Mouse (Mus musculus) hindbrain, embryonic 13.5 days (tissue): ENCODE measurements around the gene Phactr1. TPM values are rescaled to one million over a fixed set of nuclear protein-coding genes. Genes with fewer than 3 reads are reported as not detected.

Experiments
- ATAC-seq: fragments of 200-750 bp; cut with Nextera tagmentation; 2 replicates; pipeline ENCODE4 v1.8.0; 2017; ENCODE audit warnings: moderate TSS enrichment; ENCODE audit not compliant: low FRiP score
- H3K27ac ChIP-seq: fragments of 300-500 bp; sonication (generic); 2 replicates; pipeline ENCODE4 v1.5.1; 2015; ENCODE audit warnings: inconsistent platforms, mild to moderate bottlenecking, moderate library complexity
- H3K27me3 ChIP-seq: fragments of 300-500 bp; sonication (generic); 2 replicates; pipeline ENCODE4 v1.6.1; 2015; ENCODE audit warnings: mild to moderate bottlenecking, inconsistent platforms
- H3K36me3 ChIP-seq: fragments of 300-500 bp; sonication (generic); 2 replicates; pipeline ENCODE4 v1.6.1; 2015; ENCODE audit warnings: mild to moderate bottlenecking, inconsistent platforms
- H3K4me1 ChIP-seq: fragments of 300-500 bp; sonication (generic); replicated peaks from 2 replicates; pipeline ENCODE4 v1.6.1; 2015; ENCODE audit warnings: inconsistent platforms
- H3K4me2 ChIP-seq: fragments of 300-500 bp; sonication (generic); 2 replicates; pipeline ENCODE4 v1.6.1; 2015; ENCODE audit warnings: inconsistent platforms, mild to moderate bottlenecking, moderate library complexity
- H3K4me3 ChIP-seq: fragments of 300-500 bp; sonication (generic); 2 replicates; pipeline ENCODE4 v1.5.1; 2015; ENCODE audit warnings: mild to moderate bottlenecking, inconsistent platforms
- H3K9ac ChIP-seq: fragments of 300-500 bp; sonication (generic); 2 replicates; pipeline ENCODE4 v1.6.1; 2015; ENCODE audit warnings: mild to moderate bottlenecking, inconsistent platforms
- H3K9me3 ChIP-seq: fragments of 300-500 bp; sonication (generic); 2 replicates; pipeline ENCODE4 v1.6.1; 2016; ENCODE audit warnings: inconsistent platforms
- WGBS: fragments of 180-500 bp; shearing (Covaris S2); methylation state at CpG from one replicate; pipeline ENCODE4 v1.1.7; 2015; 5-methylcytosine and 5-hydroxymethylcytosine counted together
- polyA plus RNA-seq: library from polyadenylated mRNA; unstranded; fragments of >200 nt; fragmentation: Nextera tagmentation; extraction: Ambion mirVana; gene quantifications from 2 replicates; pipeline ENCODE4 v1.2.1, GENCODE M21; 2015

The Phactr1 gene
- polyA plus RNA-seq, 1 experiment from 2014 or later: 46.9 TPM

DNA sequence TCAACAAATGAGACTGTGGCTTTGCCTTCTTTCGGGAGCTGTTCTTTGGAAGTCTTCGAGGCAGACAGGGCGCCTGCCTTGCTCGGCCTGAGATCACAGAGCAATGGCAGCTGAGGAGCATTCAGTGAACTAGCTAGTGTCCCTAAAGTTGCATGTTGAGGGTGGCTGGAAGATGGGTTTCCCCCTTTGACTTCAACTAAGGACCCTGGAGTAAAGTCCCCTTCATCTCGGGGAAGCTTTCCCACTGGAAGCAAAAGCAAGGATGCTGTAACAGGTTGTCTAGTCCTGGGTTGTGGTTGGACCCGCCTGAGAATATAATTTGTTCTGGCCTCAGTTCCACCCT lies 235.4 kb downstream of the Phactr1 start:
- Histone ChIP-seq H3K36me3 (no peaks in the 10 kb centered on the region), H3K27ac (no peak overlapping the region), H3K9ac (peak overlapping the region; percentile 83), H3K27me3 (peaks cover 17% of the 10 kb centered on the region), H3K4me3 (peak overlapping the region; percentile 62), H3K4me2 (peak overlapping the region; percentile 95), H3K9me3 (no peaks in the 10 kb centered on the region), H3K4me1 (peaks cover 24% of the 10 kb centered on the region)
- WGBS: 16% methylated on average over 6 of the region's 6 CpGs
- ATAC-seq: no peak

DNA sequence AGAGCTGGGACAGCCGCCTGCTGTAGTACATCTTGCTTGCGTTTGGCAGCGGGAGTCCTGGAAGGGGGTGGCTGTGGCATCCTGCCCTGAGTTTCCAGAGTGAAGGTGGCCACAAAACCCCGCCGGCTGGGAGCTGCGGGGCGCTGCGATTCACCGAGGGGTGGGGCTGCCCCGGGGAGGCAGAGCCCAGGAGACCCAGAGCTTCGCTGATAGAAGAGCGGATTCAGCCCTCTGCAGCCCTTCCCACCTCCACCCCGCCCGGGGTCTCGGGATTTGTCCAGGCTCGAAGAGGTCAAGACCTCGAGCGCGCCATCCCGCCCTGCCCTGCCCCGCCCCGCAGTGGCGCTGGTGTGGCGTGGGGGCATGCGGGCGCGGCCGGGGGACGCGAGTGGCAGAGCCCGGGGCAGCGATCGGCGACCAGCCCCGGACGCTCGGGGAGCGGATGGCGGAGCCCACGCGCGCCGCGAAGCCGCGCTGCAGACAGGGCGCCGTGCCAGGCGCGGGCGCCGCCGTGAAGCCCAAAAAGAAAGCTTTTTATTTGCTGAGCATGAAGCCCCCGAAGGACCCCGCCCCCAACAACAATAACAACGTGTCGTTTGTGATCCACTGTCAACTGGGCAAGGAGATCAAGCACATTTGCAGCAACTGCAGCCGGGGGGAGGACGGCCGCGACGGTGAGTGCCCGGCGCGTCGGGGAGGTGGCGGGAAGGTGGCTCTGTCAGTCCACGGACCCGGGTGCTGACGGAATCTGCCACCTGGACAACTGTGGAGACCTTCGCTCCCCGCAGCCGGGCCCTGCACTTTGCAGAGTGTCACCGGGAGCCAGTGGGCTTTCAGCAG lies 236.0 kb downstream of the Phactr1 start:
- H3K4me2 ChIP-seq: peak overlapping the region; percentile 95
- H3K36me3 ChIP-seq: no peaks in the 10 kb centered on the region
- peak overlapping the region; percentile 62 for H3K4me3 ChIP-seq
- peak overlapping the region; percentile 83 for H3K9ac ChIP-seq
- peaks cover 17% of the 10 kb centered on the region for H3K27me3 ChIP-seq
- WGBS: under 1% methylated on average over 73 of the region's 74 CpGs
- peak; percentile 56 for ATAC-seq
- no peak overlapping the region for H3K27ac ChIP-seq
- H3K9me3 ChIP-seq: no peaks in the 10 kb centered on the region
- peaks cover 24% of the 10 kb centered on the region for H3K4me1 ChIP-seq

DNA sequence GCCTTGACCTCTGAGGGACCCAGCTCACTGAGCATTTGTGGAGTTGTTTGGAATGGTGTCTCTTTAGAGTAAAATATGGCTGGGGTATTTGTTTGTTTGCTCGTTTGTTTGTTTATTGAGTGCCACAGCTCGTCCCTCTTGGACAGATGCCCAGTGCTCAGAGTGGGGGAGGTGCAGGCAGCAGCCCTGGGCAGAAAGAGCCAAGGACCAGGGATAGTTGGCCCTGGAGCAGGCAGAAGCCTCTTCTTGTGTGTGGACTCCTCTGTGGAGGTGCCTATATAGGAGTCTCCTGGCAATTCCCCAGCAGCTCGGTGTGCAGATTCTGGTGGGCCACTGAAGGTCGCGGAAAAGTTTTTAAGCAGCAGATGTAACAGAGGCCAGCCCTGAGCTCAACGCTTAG lies 236.8 kb downstream of the Phactr1 start:
- ATAC-seq: peak; percentile 66
- H3K27ac ChIP-seq: no peak overlapping the region
- no peaks in the 10 kb centered on the region for H3K9me3 ChIP-seq
- peaks cover 17% of the 10 kb centered on the region for H3K27me3 ChIP-seq
- H3K4me3 ChIP-seq: peak overlapping the region; percentile 62
- no peaks in the 10 kb centered on the region for H3K36me3 ChIP-seq
- peak overlapping the region; percentile 83; the same call in 1 of the 2 replicates for H3K9ac ChIP-seq
- peaks cover 24% of the 10 kb centered on the region for H3K4me1 ChIP-seq
- 35% methylated on average over 6 of the region's 6 CpGs for WGBS
- peak overlapping the region; percentile 95 for H3K4me2 ChIP-seq

DNA sequence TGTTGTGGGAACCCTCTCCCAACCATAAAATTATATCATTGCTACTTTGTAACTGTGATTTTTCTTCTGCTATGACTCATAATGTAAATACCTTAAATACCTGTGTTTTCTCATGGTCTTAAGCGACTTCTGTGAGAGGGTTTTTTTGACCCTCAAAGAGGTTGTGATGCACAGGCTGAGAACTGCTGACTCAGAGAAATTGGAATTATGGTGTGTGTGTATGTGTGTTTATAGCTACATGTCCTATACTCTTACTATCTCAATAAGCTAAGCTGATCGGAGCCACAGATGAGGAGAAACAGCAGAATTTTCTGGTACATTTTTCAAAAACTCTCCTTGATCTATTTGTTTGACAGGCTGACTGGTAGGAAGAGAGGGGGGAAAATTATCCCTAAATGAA lies 239.6 kb downstream of the Phactr1 start:
- WGBS: 94% methylated on average over 2 of the region's 2 CpGs
- Histone ChIP-seq H3K4me1 (peaks cover 24% of the 10 kb centered on the region), H3K9ac (no peak overlapping the region), H3K27ac (no peak overlapping the region), H3K36me3 (no peaks in the 10 kb centered on the region), H3K9me3 (no peaks in the 10 kb centered on the region), H3K27me3 (peaks cover 14% of the 10 kb centered on the region), H3K4me2 (no peak overlapping the region), H3K4me3 (no peak overlapping the region)
- ATAC-seq: no peak

DNA sequence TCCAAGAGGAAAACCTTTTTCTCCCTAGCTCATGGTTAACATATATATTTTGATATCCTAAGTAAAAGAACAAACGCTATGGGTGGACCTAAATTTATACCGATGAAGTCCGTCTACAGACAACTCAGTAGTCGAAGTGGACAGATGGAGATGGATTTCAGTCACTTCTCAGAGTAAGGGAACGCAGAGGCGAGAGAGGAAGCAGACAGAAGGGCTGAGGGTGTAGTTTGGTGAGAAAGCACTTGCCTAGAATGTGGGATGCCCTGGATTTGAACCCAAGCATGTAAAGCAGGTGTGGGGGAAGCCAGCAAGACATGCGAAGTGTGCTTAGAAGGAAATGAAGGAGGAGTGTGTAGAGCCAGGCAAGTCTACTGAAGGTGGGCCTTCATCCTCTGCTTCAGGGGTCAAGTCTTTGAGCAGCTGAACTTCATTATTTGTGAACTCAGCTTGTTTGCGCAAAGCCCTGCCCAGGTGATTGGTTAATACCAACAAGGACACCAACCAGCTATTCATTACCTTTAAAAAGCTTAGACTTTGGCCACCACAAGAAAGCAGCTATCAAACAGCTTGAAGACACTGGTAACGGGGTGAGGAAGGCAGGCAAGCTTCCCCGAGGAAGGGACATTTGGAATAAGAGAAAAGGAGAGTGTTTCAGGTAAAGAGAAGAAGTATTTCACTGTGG lies 241.5 kb downstream of the Phactr1 start:
- Histone ChIP-seq H3K4me2 (no peak overlapping the region), H3K36me3 (no peaks in the 10 kb centered on the region), H3K27me3 (0 out of 2 replicates have a peak, but pooled peaks cover 5% of the 10 kb centered on the region), H3K4me3 (no peak overlapping the region), H3K27ac (no peak overlapping the region), H3K9me3 (0 out of 2 replicates have a peak, but pooled peaks cover under 1% of the 10 kb centered on the region), H3K4me1 (peaks cover 12% of the 10 kb centered on the region), H3K9ac (no peak overlapping the region)
- no peak for ATAC-seq
- 95% methylated on average over 10 of the region's 10 CpGs for WGBS

DNA sequence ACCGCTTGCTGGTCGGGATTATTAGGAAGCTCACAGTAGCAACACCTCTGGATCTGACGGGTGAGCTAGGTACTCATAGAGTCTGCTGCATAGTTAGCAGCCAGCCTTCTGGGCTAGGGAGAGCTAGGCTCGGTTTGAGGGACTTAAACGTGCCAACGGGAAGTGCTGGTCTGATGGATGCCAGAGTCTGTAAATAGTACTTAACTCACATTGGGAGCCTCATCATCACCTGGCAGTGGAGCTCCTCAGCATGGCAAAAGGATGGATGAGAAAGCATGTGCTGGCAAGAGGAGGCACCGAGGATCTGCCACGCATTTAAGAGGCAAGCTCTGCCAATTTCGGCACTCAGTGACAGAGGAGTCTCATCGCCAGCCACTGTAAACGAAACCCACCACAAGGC lies 247.4 kb downstream of the Phactr1 start:
- Histone ChIP-seq H3K27me3 (no peaks in the 10 kb centered on the region), H3K27ac (no peak overlapping the region), H3K36me3 (peaks cover 7% of the 10 kb centered on the region; the same call in 1 of the 2 replicates), H3K4me3 (no peak overlapping the region), H3K9me3 (0 out of 2 replicates have a peak, but pooled peaks cover 10% of the 10 kb centered on the region), H3K4me1 (peaks cover 10% of the 10 kb centered on the region; the same call in 1 of the 2 replicates), H3K9ac (no peak overlapping the region), H3K4me2 (no peak overlapping the region)
- ATAC-seq: no peak
- 96% methylated on average over 11 of the region's 11 CpGs for WGBS

DNA sequence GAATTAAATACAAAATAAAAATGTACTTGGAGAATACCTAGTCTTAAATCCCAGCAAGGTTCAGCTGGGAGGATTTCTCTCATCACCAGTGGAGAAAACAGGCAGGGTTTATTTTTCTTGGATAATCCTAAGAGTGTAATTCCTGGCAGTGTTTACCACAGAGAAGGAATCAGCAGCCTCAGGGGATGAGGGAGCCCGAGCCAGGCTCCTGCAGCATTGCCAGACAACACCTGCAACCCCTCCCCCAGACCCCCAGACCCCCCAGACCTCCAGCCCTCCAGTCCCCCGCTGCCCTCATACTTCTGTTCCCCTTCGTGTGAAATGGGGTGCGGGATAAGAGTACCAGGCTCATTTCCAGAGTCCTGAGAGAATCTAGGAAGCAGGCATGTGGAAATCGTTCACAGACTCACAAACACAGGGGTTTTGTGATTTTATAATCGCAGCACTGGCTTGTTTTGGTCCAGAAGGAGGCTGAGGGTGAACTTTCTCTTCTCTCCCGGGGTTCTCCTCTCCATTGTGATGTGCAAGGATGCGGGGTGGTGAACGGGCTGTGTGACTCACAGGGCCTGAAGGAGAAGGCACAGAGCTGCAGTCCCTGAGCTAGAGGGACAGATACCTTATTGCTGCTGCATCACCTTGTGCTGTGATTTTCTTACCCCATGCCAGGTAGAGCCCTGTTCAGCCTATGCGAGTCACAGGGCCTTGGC lies 249.3 kb downstream of the Phactr1 start:
- Histone ChIP-seq H3K4me1 (peaks cover 18% of the 10 kb centered on the region), H3K27ac (no peak overlapping the region), H3K4me2 (no peak overlapping the region), H3K9ac (no peak overlapping the region), H3K27me3 (no peaks in the 10 kb centered on the region), H3K4me3 (no peak overlapping the region), H3K9me3 (0 out of 2 replicates have a peak, but pooled peaks cover 10% of the 10 kb centered on the region), H3K36me3 (peaks cover 7% of the 10 kb centered on the region; the same call in 1 of the 2 replicates)
- no peak for ATAC-seq
- 63% methylated on average over 10 of the region's 10 CpGs for WGBS

DNA sequence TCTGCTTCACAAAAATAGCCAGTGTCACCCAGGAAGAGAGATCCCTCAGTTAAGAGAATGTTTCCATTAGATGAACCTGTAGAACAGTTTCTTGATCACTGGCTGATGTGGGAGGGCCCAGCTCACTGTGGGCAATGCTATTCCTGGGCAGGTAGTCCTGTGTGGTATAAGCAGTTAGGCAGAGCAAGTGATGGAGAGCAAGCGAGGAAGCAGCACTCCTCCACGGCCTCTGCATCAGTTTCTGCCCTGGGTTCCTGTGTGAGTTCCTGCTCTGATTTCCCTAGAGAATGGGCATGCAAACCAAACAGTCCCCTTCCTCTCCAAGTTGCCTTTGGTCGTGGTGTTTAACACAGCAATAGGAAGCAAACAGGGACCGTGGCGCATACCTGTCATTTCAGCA lies 251.6 kb downstream of the Phactr1 start:
- Histone ChIP-seq H3K4me2 (no peak overlapping the region), H3K9me3 (0 out of 2 replicates have a peak, but pooled peaks cover 7% of the 10 kb centered on the region), H3K36me3 (peaks cover 7% of the 10 kb centered on the region; the same call in 1 of the 2 replicates), H3K4me1 (peaks cover 22% of the 10 kb centered on the region), H3K27ac (no peak overlapping the region), H3K27me3 (no peaks in the 10 kb centered on the region), H3K9ac (no peak overlapping the region), H3K4me3 (no peak overlapping the region)
- WGBS: 91% methylated on average over 5 of the region's 5 CpGs
- no peak for ATAC-seq

GRCm38 (mm10) chr13:42934538-42935126 lies 254.2 kb downstream of the Phactr1 start:
- Histone ChIP-seq H3K9ac (no peak overlapping the region), H3K36me3 (no peaks in the 10 kb centered on the region), H3K27me3 (no peaks in the 10 kb centered on the region), H3K4me1 (peaks cover 17% of the 10 kb centered on the region), H3K4me3 (no peak overlapping the region), H3K9me3 (no peaks in the 10 kb centered on the region), H3K4me2 (peak overlapping the region; percentile 18), H3K27ac (peak overlapping the region; percentile 58)
- WGBS: 46% methylated on average over 16 of the region's 16 CpGs
- ATAC-seq: peak; percentile 73

- H3K4me2 ChIP-seq: no peak overlapping the region
- no peaks in the 10 kb centered on the region for H3K36me3 ChIP-seq
- H3K4me3 ChIP-seq: no peak overlapping the region
- ATAC-seq: no peak
- WGBS: 88% methylated on average over 3 of the region's 3 CpGs
- H3K9me3 ChIP-seq: no peaks in the 10 kb centered on the region
- no peak overlapping the region for H3K9ac ChIP-seq
- no peaks in the 10 kb centered on the region for H3K27me3 ChIP-seq
- no peak overlapping the region for H3K27ac ChIP-seq
- H3K4me1 ChIP-seq: peaks cover 12% of the 10 kb centered on the region
Observed at GRCm38 (mm10) chr13:42937871-42938270, 257.4 kb downstream of the Phactr1 start.

- H3K4me3 ChIP-seq: no peak overlapping the region
- no peak for ATAC-seq
- H3K27ac ChIP-seq: no peak overlapping the region
- no peaks in the 10 kb centered on the region for H3K9me3 ChIP-seq
- 83% methylated on average over 1 of the region's 1 CpGs for WGBS
- no peak overlapping the region for H3K4me2 ChIP-seq
- no peaks in the 10 kb centered on the region for H3K36me3 ChIP-seq
- peaks cover 12% of the 10 kb centered on the region for H3K4me1 ChIP-seq
- no peak overlapping the region for H3K9ac ChIP-seq
- H3K27me3 ChIP-seq: no peaks in the 10 kb centered on the region
Observed at GRCm38 (mm10) chr13:42938346-42938745, 257.9 kb downstream of the Phactr1 start.

GRCm38 (mm10) chr13:42940271-42940670 lies 259.8 kb downstream of the Phactr1 start:
- Histone ChIP-seq H3K4me2 (no peak overlapping the region), H3K4me1 (no peaks in the 10 kb centered on the region), H3K4me3 (no peak overlapping the region), H3K9me3 (no peaks in the 10 kb centered on the region), H3K36me3 (no peaks in the 10 kb centered on the region), H3K27ac (no peak overlapping the region), H3K27me3 (no peaks in the 10 kb centered on the region), H3K9ac (no peak overlapping the region)
- no peak for ATAC-seq
- 93% methylated on average over 3 of the region's 3 CpGs for WGBS
